Mouse (Mus musculus) CD4-positive helper T cell, adult 2 months (primary cell): ENCODE measurements at regions not wholly inside any gene's neighbourhood (a gene's known extent, or its start where the extent isn't known, plus 50 kb on each side); places are given as distances from the start of the nearest gene placed in this dataset.

Experiments
- DNase-seq: peaks from one replicate; pipeline ENCODE4 v3.0.0-alpha.2; 2012; ENCODE audit warnings: low read depth, missing footprints, low spot score

- no peak for DNase-seq
Observed at GRCm38 (mm10) chr2:21129621-21130020, 75.5 kb downstream of the Enkur start.

GRCm38 (mm10) chr2:21126531-21126930 is 78.6 kb downstream of the Enkur start:
- no peak for DNase-seq

GRCm38 (mm10) chr2:21122421-21122820 is 82.7 kb downstream of the Enkur start:
- no peak for DNase-seq

- DNase-seq: no peak
Observed at GRCm38 (mm10) chr2:21121663-21122062, 83.5 kb downstream of the Enkur start.

GRCm38 (mm10) chr2:21116817-21117216 is 88.3 kb downstream of the Enkur start:
- DNase-seq: no peak

GRCm38 (mm10) chr2:21111527-21111926 is 93.6 kb downstream of the Enkur start:
- no peak for DNase-seq

- no peak for DNase-seq
Observed at GRCm38 (mm10) chr2:21100248-21100808, 104.8 kb downstream of the Enkur start.

- no peak for DNase-seq
Observed at GRCm38 (mm10) chr2:21091058-21091971, 113.8 kb downstream of the Enkur start.

- no peak for DNase-seq
Observed at GRCm38 (mm10) chr2:21085517-21085916, 116.8 kb upstream of the Arhgap21 start.

GRCm38 (mm10) chr2:21067292-21067850 is 98.7 kb upstream of the Arhgap21 start:
- DNase-seq: no peak

- DNase-seq: no peak
Observed at GRCm38 (mm10) chr2:21060347-21060650, 91.6 kb upstream of the Arhgap21 start.

GRCm38 (mm10) chr2:21059618-21060346 is 91.1 kb upstream of the Arhgap21 start:
- DNase-seq: no peak

- DNase-seq: no peak
Observed at GRCm38 (mm10) chr2:21058940-21059339, 90.3 kb upstream of the Arhgap21 start.

GRCm38 (mm10) chr2:21056450-21057210 is 87.9 kb upstream of the Arhgap21 start:
- DNase-seq: no peak

- DNase-seq: no peak
Observed at GRCm38 (mm10) chr2:21055416-21055815, 86.7 kb upstream of the Arhgap21 start.

- no peak for DNase-seq
Observed at GRCm38 (mm10) chr2:21054325-21055082, 85.8 kb upstream of the Arhgap21 start.

GRCm38 (mm10) chr2:21053596-21053995 is 84.9 kb upstream of the Arhgap21 start:
- DNase-seq: no peak

GRCm38 (mm10) chr2:21048996-21049395 is 80.3 kb upstream of the Arhgap21 start:
- DNase-seq: no peak

GRCm38 (mm10) chr2:21048226-21048625 is 79.5 kb upstream of the Arhgap21 start:
- DNase-seq: no peak

- no peak for DNase-seq
Observed at GRCm38 (mm10) chr2:21046503-21047116, 77.9 kb upstream of the Arhgap21 start.
